ENCODE assay signal across 10 mouse cellular contexts in genomic region chr13:37477342-37477741, GRCm38 (mm10).
DNase-seq lines count a peak whose midpoint lies in the region; ATAC-seq and TF ChIP-seq lines count a peak whose summit lies in the region.
"Had no signal": no experiment of that assay in that cellular context is flagged by ENCODE, and none has a peak within 500 bp of the region (broad histone marks: within the 10 kb centered on the region; RNA-seq: fewer than 3 reads in every experiment).

No protein-coding gene starts in this region.

- intact Hi-C loops in left cerebral cortex, adult 2 months (cut with DNase I), result no loop called here
- intact Hi-C loops in left cerebral cortex, postnatal 10 days (cut with DNase I), result no loop called here

- TF ChIP-seq CTCF in left cerebral cortex, adult 2 months (IDR thresholded peaks at IDR 0.05), result no peak

- DNase-seq in left cerebral cortex, adult 2 months (ENCODE audit: extremely low spot score in 1 of 2, low spot score in 2 of 2), result no peak
- no peak for DNase-seq in left cerebral cortex, postnatal 10 days (ENCODE audit: extremely low spot score in 1 of 2, low spot score in 2 of 2)
- DNase-seq in limb, embryonic 11.5 days (ENCODE audit: low spot score), result no peak
- no peak for DNase-seq in adrenal gland, postnatal 10 days
- DNase-seq in urinary bladder, postnatal 10 days (ENCODE audit: low spot score), result no peak
- DNase-seq in adipocyte (ENCODE audit: low spot score), result no peak
- DNase-seq: cerebellum, adult 2 months had no signal

- peaks cover 21% of the 10 kb centered on the region; the same call in 1 of the 2 replicates for H3K27me3 ChIP-seq in forebrain, embryonic 12.5 days
- no peaks in the 10 kb centered on the region for H3K27me3 ChIP-seq in limb, embryonic 11.5 days (ENCODE audit: control insufficient read depth, insufficient read depth, low read length)
- H3K27me3 ChIP-seq in neural tube, embryonic 13.5 days, result no peaks in the 10 kb centered on the region; the same call in 1 of the 2 replicates
- H3K27me3 ChIP-seq: Patski had no signal

- H3K4me2 ChIP-seq in forebrain, embryonic 12.5 days, result peak overlapping the region; percentile 53
- peak overlapping the region; percentile 37 for H3K4me2 ChIP-seq in limb, embryonic 11.5 days (ENCODE audit: low read depth, severe bottlenecking)
- peak overlapping the region; percentile 53 for H3K4me2 ChIP-seq in neural tube, embryonic 13.5 days

- H3K36me3 ChIP-seq in forebrain, embryonic 12.5 days (replicated peaks), result no peaks in the 10 kb centered on the region
- no peaks in the 10 kb centered on the region for H3K36me3 ChIP-seq in limb, embryonic 11.5 days (ENCODE audit: control insufficient read depth, insufficient read depth, low read length)
- no peaks in the 10 kb centered on the region for H3K36me3 ChIP-seq in neural tube, embryonic 13.5 days

- peak overlapping the region; percentile 64; the same call in 1 of the 2 replicates for H3K27ac ChIP-seq in left cerebral cortex, adult 2 months
- H3K27ac ChIP-seq in forebrain, embryonic 12.5 days, result no peak overlapping the region; the same call in 1 of the 2 replicates
- no peak overlapping the region for H3K27ac ChIP-seq in limb, embryonic 11.5 days (replicated peaks; ENCODE audit: low read depth, low read length)
- H3K27ac ChIP-seq in neural tube, embryonic 13.5 days (replicated peaks), result no peak overlapping the region

- peak; percentile 9; the same call in 1 of the 2 replicates for ATAC-seq in forebrain, embryonic 12.5 days (ENCODE audit: low FRiP score)
- ATAC-seq in limb, embryonic 11.5 days (ENCODE audit: insufficient number of reproducible peaks, low FRiP score, low TSS enrichment, low read depth), result no peak
- 0 out of 2 replicates have a peak, but pooled peaks have one; percentile 30 for ATAC-seq in neural tube, embryonic 13.5 days (ENCODE audit: low read depth)

- no peaks in the 10 kb centered on the region for H3K9me3 ChIP-seq in forebrain, embryonic 12.5 days
- no peaks in the 10 kb centered on the region for H3K9me3 ChIP-seq in limb, embryonic 11.5 days (ENCODE audit: control insufficient read depth, low read length)
- no peaks in the 10 kb centered on the region for H3K9me3 ChIP-seq in neural tube, embryonic 13.5 days

- no peak overlapping the region for H3K9ac ChIP-seq in forebrain, embryonic 12.5 days
- H3K9ac ChIP-seq in limb, embryonic 11.5 days (ENCODE audit: low read length), result no peak overlapping the region
- H3K9ac ChIP-seq in neural tube, embryonic 13.5 days, result peak overlapping the region; percentile 53; the same call in 1 of the 2 replicates

- H3K4me1 ChIP-seq in forebrain, embryonic 12.5 days, result peaks cover 19% of the 10 kb centered on the region
- peaks cover 7% of the 10 kb centered on the region for H3K4me1 ChIP-seq in limb, embryonic 11.5 days (ENCODE audit: control insufficient read depth, insufficient read depth, low read length)
- peaks cover 16% of the 10 kb centered on the region for H3K4me1 ChIP-seq in neural tube, embryonic 13.5 days (replicated peaks)

- H3K4me3 ChIP-seq in left cerebral cortex, adult 2 months, result no peak overlapping the region
- H3K4me3 ChIP-seq in forebrain, embryonic 12.5 days (replicated peaks), result peak overlapping the region; percentile 22
- H3K4me3 ChIP-seq in limb, embryonic 11.5 days (ENCODE audit: low read depth, low read length), result no peak overlapping the region
- H3K4me3 ChIP-seq in neural tube, embryonic 13.5 days, result no peak overlapping the region

- 22% methylated on average over 6 of the region's 6 CpGs for WGBS in forebrain, embryonic 12.5 days
- 20% methylated on average over 6 of the region's 6 CpGs for WGBS in limb, embryonic 11.5 days
- 33% methylated on average over 6 of the region's 6 CpGs for WGBS in neural tube, embryonic 13.5 days
